Mouse (Mus musculus) stomach, embryonic 14.5 days (tissue): ENCODE measurements at regions not wholly inside any gene's neighbourhood (a gene's known extent, or its start where the extent isn't known, plus 50 kb on each side); places are given as distances from the start of the nearest gene placed in this dataset.

Experiments used
- ATAC-seq: fragments of 200-750 bp; cut with Nextera tagmentation; 2 replicates; pipeline ENCODE4 v1.8.0; 2017; ENCODE audit warnings: low read depth, moderate TSS enrichment; ENCODE audit not compliant: insufficient number of reproducible peaks, insufficient read depth, low FRiP score
- H3K27ac ChIP-seq: fragments of 300-500 bp; sonication (generic); 2 replicates; pipeline ENCODE4 v1.5.1; 2014; ENCODE audit warnings: mild to moderate bottlenecking, low read length, moderate library complexity, mixed read lengths
- H3K27me3 ChIP-seq: fragments of 300-500 bp; sonication (generic); 2 replicates; pipeline ENCODE4 v1.6.1; 2014; ENCODE audit warnings: low read length, control low read depth, mixed read lengths; ENCODE audit not compliant: control insufficient read depth, insufficient read depth
- H3K36me3 ChIP-seq: fragments of 300-500 bp; sonication (generic); 2 replicates; pipeline ENCODE4 v1.6.1; 2014; ENCODE audit warnings: mild to moderate bottlenecking, control low read depth, low read length, moderate library complexity, mixed read lengths; ENCODE audit not compliant: control insufficient read depth, insufficient read depth
- H3K4me1 ChIP-seq: fragments of 300-500 bp; sonication (generic); 2 replicates; pipeline ENCODE4 v1.6.1; 2014; ENCODE audit warnings: low read length, control low read depth, mixed read lengths; ENCODE audit not compliant: control insufficient read depth, insufficient read depth
- H3K4me2 ChIP-seq: fragments of 300-500 bp; sonication (generic); replicated peaks from 2 replicates; pipeline ENCODE4 v1.6.1; 2014; ENCODE audit warnings: low read depth, low read length, control low read depth
- H3K4me3 ChIP-seq: fragments of 300-500 bp; sonication (generic); 2 replicates; pipeline ENCODE4 v1.5.1; 2014; ENCODE audit warnings: low read depth, low read length, control low read depth
- H3K9ac ChIP-seq: fragments of 300-500 bp; sonication (generic); replicated peaks from 2 replicates; pipeline ENCODE4 v1.6.1; 2014; ENCODE audit warnings: low read depth, mild to moderate bottlenecking, control low read depth, low read length, moderate library complexity, mixed read lengths
- H3K9me3 ChIP-seq: fragments of 300-500 bp; sonication (generic); 2 replicates; pipeline ENCODE4 v1.6.1; 2016; ENCODE audit warnings: low read depth, low read length, control low read depth; ENCODE audit not compliant: control insufficient read depth
- WGBS: fragments of 180-500 bp; shearing (Covaris S2); extraction: QIAGEN DNeasy Blood & Tissue Kit; methylation state at CpG from one replicate; pipeline ENCODE4 v1.1.7; 2014; 5-methylcytosine and 5-hydroxymethylcytosine counted together

DNA sequence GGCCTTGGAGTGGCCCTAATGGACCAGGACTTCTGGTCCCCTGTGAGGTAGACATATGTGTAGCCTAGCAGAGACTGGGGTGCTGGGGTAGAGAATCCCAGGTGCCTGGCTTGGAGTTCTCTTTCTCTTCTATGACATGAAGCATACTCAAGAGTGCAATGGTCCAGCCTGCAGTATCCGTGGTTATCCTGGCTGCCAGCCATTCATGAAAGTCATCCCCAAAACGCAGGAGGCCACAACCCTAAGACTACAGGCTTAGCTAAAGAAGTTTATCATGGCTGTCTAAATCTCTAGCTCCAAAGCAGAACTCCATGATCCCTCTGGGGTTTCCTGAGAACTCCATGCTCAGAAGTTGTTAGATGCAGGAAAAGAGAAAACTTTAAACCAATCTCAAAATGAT is 117.0 kb downstream of the Chic2 start:
- H3K4me1 ChIP-seq, result peaks cover 7% of the 10 kb centered on the region; the same call in 1 of the 2 replicates
- H3K9ac ChIP-seq, result no peak overlapping the region
- ATAC-seq, result no peak
- no peaks in the 10 kb centered on the region for H3K9me3 ChIP-seq
- H3K27ac ChIP-seq, result no peak overlapping the region
- 48% methylated on average over 2 of the region's 2 CpGs for WGBS
- no peaks in the 10 kb centered on the region for H3K27me3 ChIP-seq
- no peak overlapping the region for H3K4me3 ChIP-seq
- H3K36me3 ChIP-seq, result no peaks in the 10 kb centered on the region
- H3K4me2 ChIP-seq, result no peak overlapping the region

DNA sequence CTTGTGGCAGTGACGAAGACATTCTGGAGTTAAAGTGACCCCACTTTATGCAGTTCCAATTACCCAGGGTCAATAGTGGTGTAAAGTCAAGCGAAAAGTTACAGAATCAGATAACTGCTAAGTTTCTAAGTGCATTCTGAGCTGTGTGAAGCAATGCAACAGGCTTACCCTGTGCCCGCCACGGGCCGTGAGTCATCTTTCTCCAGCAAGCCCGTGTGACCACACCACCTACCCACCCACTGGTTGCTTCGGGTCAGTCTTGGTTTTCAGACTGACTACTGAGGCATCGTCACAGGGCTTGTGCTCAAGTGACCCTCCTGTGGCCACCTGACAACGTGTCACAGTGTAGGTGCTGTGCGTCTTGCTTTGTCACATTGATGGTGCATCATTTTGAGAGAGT is 118.8 kb downstream of the Chic2 start:
- WGBS, result 88% methylated on average over 10 of the region's 10 CpGs
- Histone ChIP-seq H3K4me2 (no peak overlapping the region), H3K9me3 (no peaks in the 10 kb centered on the region), H3K9ac (no peak overlapping the region), H3K27ac (no peak overlapping the region), H3K4me1 (peaks cover 7% of the 10 kb centered on the region; the same call in 1 of the 2 replicates), H3K4me3 (no peak overlapping the region), H3K27me3 (no peaks in the 10 kb centered on the region), H3K36me3 (no peaks in the 10 kb centered on the region)
- ATAC-seq, result no peak

DNA sequence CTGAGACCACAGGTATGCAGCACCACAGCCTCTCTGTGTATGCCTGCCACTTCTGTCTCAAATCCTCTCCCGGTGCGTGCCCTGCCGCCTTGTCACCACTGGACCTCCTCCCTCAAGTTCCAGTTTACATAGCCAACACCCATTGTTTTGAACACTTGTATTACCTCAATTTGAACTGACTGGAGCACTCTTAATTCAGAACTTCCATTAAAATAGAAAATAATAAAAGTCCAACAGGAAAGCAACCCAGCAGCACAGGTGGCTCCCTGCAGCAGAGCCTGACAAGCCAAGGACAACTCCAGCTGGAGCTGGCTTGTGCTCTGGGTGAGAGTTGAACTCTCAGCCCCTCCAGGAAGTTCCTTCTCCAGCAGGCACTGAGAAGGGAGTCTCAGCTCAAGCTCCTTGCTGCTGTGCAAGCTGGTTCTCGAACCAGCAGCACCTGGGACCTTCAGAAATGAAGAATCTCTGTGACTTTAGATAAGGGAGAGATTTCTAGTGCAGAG is 120.5 kb downstream of the Chic2 start:
- no peak for ATAC-seq
- 67% methylated on average over 4 of the region's 4 CpGs for WGBS
- Histone ChIP-seq H3K9ac (no peak overlapping the region), H3K27me3 (no peaks in the 10 kb centered on the region), H3K4me3 (no peak overlapping the region), H3K9me3 (no peaks in the 10 kb centered on the region), H3K27ac (no peak overlapping the region), H3K4me2 (no peak overlapping the region), H3K36me3 (no peaks in the 10 kb centered on the region), H3K4me1 (peaks cover 7% of the 10 kb centered on the region; the same call in 1 of the 2 replicates)

DNA sequence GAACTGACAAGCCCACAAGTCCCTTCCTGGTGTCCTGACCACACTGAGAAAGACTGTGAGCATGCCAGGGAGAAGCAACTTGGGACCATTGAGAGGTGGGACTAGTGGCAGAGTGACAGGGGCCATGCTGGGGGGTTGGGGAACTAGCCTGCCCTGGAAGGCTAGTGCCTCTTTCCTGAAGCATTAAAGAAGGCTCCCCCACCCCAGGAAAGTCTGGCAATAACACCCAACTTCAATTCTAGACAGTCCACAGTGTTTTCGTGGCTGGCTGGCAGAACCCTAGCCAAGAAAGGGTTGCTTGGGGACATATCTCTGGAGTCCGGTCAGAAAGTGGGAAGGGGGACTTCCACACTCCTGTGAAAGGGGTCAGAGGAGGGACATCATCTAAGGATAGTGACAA is 121.2 kb downstream of the Chic2 start:
- H3K27ac ChIP-seq, result no peak overlapping the region
- no peak overlapping the region for H3K9ac ChIP-seq
- WGBS, result 77% methylated on average over 2 of the region's 2 CpGs
- no peaks in the 10 kb centered on the region for H3K9me3 ChIP-seq
- no peak overlapping the region for H3K4me3 ChIP-seq
- H3K4me2 ChIP-seq, result no peak overlapping the region
- H3K36me3 ChIP-seq, result no peaks in the 10 kb centered on the region
- no peaks in the 10 kb centered on the region for H3K27me3 ChIP-seq
- ATAC-seq, result no peak
- H3K4me1 ChIP-seq, result peaks cover 7% of the 10 kb centered on the region; the same call in 1 of the 2 replicates

DNA sequence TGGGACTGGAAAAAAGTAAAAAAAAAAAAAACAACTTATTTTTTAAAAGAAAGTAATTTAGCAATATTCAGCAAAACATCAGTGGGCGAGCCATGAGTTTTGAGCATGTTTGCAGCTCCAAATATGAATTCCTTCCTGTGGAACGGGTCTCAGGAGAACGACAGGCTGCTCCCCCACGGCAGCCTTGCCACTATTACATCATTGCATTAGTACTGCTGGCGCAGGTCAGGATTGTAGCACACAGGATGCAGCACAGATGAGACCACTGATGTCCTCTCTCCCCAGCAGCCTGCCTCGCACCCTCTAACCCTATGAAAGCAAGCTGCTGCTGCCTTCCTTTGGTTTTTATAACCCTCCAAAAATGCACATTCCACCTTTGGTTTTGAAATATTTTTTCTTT is 121.7 kb downstream of the Chic2 start:
- Histone ChIP-seq H3K9ac (no peak overlapping the region), H3K27me3 (no peaks in the 10 kb centered on the region), H3K4me2 (no peak overlapping the region), H3K4me3 (no peak overlapping the region), H3K27ac (no peak overlapping the region), H3K9me3 (no peaks in the 10 kb centered on the region), H3K36me3 (no peaks in the 10 kb centered on the region), H3K4me1 (peaks cover 7% of the 10 kb centered on the region; the same call in 1 of the 2 replicates)
- no peak for ATAC-seq
- 67% methylated on average over 6 of the region's 6 CpGs for WGBS

DNA sequence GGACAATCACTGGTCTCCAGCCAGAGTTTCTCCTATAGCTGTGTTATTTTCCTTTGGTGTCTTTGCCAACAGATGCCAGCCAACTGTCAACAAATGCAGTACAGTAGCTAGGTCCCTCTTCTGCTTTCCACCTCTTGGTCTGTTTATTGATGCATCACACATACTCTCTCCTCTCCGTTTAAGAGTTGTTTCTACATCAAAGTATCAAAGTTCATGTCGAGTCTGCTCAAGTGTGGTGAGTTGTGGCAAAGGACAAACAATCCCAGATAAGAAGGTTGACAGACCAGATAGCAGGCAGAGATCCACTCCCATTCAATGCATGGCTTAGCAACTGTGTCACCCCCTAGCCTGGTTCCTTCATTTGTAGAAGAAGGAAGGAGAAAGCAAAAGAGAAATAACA is 123.6 kb downstream of the Chic2 start:
- Histone ChIP-seq H3K27ac (no peak overlapping the region), H3K36me3 (no peaks in the 10 kb centered on the region), H3K4me2 (no peak overlapping the region), H3K9me3 (no peaks in the 10 kb centered on the region), H3K4me3 (no peak overlapping the region), H3K27me3 (no peaks in the 10 kb centered on the region), H3K4me1 (peaks cover 7% of the 10 kb centered on the region; the same call in 1 of the 2 replicates), H3K9ac (no peak overlapping the region)
- WGBS, result 20% methylated on average over 2 of the region's 2 CpGs
- no peak for ATAC-seq

DNA sequence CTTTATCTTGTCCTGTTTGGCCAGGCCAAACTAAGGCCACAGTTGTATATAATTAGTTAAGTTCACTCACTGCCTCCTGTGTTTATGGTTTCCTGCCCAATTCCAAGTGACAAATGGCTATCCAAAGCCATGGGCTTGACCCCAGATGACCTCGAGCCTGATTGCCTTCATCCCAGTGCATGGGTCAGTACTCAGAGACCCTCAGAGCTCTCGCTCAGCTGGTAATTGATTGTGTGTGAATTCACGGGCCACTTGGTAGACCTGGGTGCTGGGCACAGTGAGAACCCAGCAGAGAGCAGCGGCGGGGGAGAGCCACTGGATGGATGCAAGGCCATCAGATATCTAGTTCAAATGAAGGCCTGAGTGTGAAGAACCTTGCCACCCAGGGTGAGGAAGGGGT is 124.1 kb downstream of the Chic2 start:
- ATAC-seq, result no peak
- H3K4me3 ChIP-seq, result no peak overlapping the region
- WGBS, result 28% methylated on average over 5 of the region's 5 CpGs
- H3K27ac ChIP-seq, result no peak overlapping the region
- no peak overlapping the region for H3K4me2 ChIP-seq
- H3K4me1 ChIP-seq, result peaks cover 7% of the 10 kb centered on the region; the same call in 1 of the 2 replicates
- H3K9ac ChIP-seq, result no peak overlapping the region
- no peaks in the 10 kb centered on the region for H3K27me3 ChIP-seq
- H3K9me3 ChIP-seq, result no peaks in the 10 kb centered on the region
- H3K36me3 ChIP-seq, result no peaks in the 10 kb centered on the region

DNA sequence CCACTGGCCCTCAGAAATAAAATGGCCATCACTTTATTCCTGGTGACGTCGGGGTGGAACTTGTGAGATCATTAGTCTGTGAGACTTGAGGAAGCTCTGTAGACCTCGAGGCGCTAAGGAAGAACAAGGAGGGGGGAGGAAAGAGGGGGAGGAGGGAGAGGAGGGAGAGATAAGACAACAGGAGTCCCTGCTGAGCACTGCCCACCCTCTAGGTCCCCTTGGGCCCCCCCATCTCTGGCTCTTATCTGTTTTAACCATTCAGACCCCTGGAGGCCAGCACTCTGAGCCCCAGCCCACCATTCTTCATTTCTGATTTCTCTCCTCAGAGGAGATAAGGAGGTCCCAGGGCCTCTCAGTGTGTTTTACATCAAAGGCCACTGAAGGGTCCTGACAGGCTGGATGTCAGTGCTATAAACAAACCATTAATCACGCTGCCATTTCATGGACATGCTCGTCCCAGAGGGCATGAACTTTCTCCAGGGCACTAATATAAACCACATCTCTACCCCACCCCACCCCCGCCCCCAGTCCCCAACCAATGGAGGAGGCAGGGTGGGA is 139.0 kb downstream of the Chic2 start:
- Histone ChIP-seq H3K9ac (no peak overlapping the region), H3K27ac (peak overlapping the region; percentile 61), H3K36me3 (no peaks in the 10 kb centered on the region), H3K9me3 (no peaks in the 10 kb centered on the region), H3K4me2 (no peak overlapping the region), H3K27me3 (no peaks in the 10 kb centered on the region), H3K4me1 (peaks cover 8% of the 10 kb centered on the region; the same call in 1 of the 2 replicates), H3K4me3 (no peak overlapping the region)
- ATAC-seq, result peak; percentile 10; the same call in 1 of the 2 replicates
- WGBS, result 6% methylated on average over 7 of the region's 7 CpGs
